Mouse (Mus musculus) hindbrain, embryonic 16.5 days (tissue): ENCODE results near the gene Bid. TPM values are rescaled to one million over a fixed set of nuclear protein-coding genes. Genes with fewer than 3 reads are reported as not detected.

Experiments used
- ATAC-seq: fragments of 200-750 bp; cut with Nextera tagmentation; 2 replicates; pipeline ENCODE4 v1.8.0; 2017; ENCODE audit warnings: moderate TSS enrichment, moderate library complexity
- H3K27ac ChIP-seq: fragments of 300-500 bp; sonication (generic); 2 replicates; pipeline ENCODE4 v1.5.1; 2014; ENCODE audit warnings: low read depth, mild to moderate bottlenecking, control low read depth, low read length, moderate library complexity
- H3K27me3 ChIP-seq: fragments of 300-500 bp; sonication (generic); replicated peaks from 2 replicates; pipeline ENCODE4 v1.6.1; 2014; ENCODE audit warnings: low read length; ENCODE audit not compliant: control insufficient read depth, insufficient read depth
- H3K36me3 ChIP-seq: fragments of 300-500 bp; sonication (generic); 2 replicates; pipeline ENCODE4 v1.6.1; 2014; ENCODE audit warnings: mild to moderate bottlenecking, low read length, moderate library complexity, mixed read lengths; ENCODE audit not compliant: control insufficient read depth, insufficient read depth
- H3K4me1 ChIP-seq: fragments of 300-500 bp; sonication (generic); 2 replicates; pipeline ENCODE4 v1.6.1; 2014; ENCODE audit warnings: low read depth, low read length; ENCODE audit not compliant: control insufficient read depth, insufficient read depth
- H3K4me2 ChIP-seq: fragments of 300-500 bp; sonication (generic); 2 replicates; pipeline ENCODE4 v1.6.1; 2014; ENCODE audit warnings: mild to moderate bottlenecking, low read length, control low read depth, moderate library complexity
- H3K4me3 ChIP-seq: fragments of 300-500 bp; sonication (generic); 2 replicates; pipeline ENCODE4 v1.5.1; 2014; ENCODE audit warnings: mild to moderate bottlenecking, low read length, control low read depth, moderate library complexity
- H3K9ac ChIP-seq: fragments of 300-500 bp; sonication (generic); 2 replicates; pipeline ENCODE4 v1.6.1; 2014; ENCODE audit warnings: low read depth, mild to moderate bottlenecking, control low read depth, low read length, moderate library complexity
- H3K9me3 ChIP-seq: fragments of 300-500 bp; sonication (generic); 2 replicates; pipeline ENCODE4 v1.6.1; 2014; ENCODE audit warnings: mild to moderate bottlenecking, low read length, moderate library complexity; ENCODE audit not compliant: control insufficient read depth
- WGBS: fragments of 180-500 bp; shearing (Covaris S2); extraction: QIAGEN DNeasy Blood & Tissue Kit; methylation state at CpG from one replicate; pipeline ENCODE4 v1.1.7; 2014; 5-methylcytosine and 5-hydroxymethylcytosine counted together
- polyA plus RNA-seq: library from polyadenylated mRNA; unstranded; fragments of >200 nt; fragmentation: Nextera tagmentation; extraction: Ambion mirVana; gene quantifications from 2 replicates; pipeline ENCODE4 v1.2.1, GENCODE M21; 2015

Gene Bid
- polyA plus RNA-seq, 1 experiment from 2014 or later: 45.6 TPM

GRCm38 (mm10) chr6:120898188-120898833, 18.3 kb downstream of the Bid start:
- Histone ChIP-seq H3K27ac (no peak overlapping the region), H3K4me3 (no peak overlapping the region), H3K9me3 (no peaks in the 10 kb centered on the region), H3K4me1 (no peaks in the 10 kb centered on the region), H3K36me3 (peaks cover 13% of the 10 kb centered on the region), H3K9ac (no peak overlapping the region), H3K4me2 (no peak overlapping the region), H3K27me3 (no peaks in the 10 kb centered on the region)
- peak; percentile 34 for ATAC-seq
- 70% methylated on average over 6 of the region's 6 CpGs for WGBS

GRCm38 (mm10) chr6:120894524-120894923, 22.1 kb downstream of the Bid start:
- Histone ChIP-seq H3K4me2 (no peak overlapping the region), H3K9ac (no peak overlapping the region), H3K9me3 (no peaks in the 10 kb centered on the region), H3K36me3 (peaks cover 18% of the 10 kb centered on the region), H3K27me3 (no peaks in the 10 kb centered on the region), H3K4me1 (no peaks in the 10 kb centered on the region), H3K4me3 (no peak overlapping the region), H3K27ac (no peak overlapping the region)
- ATAC-seq: no peak
- WGBS: 92% methylated on average over 9 of the region's 9 CpGs

GRCm38 (mm10) chr6:120894089-120894488, 22.6 kb downstream of the Bid start:
- no peaks in the 10 kb centered on the region for H3K4me1 ChIP-seq
- H3K9me3 ChIP-seq: no peaks in the 10 kb centered on the region
- H3K9ac ChIP-seq: no peak overlapping the region
- no peak for ATAC-seq
- no peak overlapping the region for H3K4me3 ChIP-seq
- H3K4me2 ChIP-seq: no peak overlapping the region
- H3K27me3 ChIP-seq: no peaks in the 10 kb centered on the region
- H3K36me3 ChIP-seq: peaks cover 18% of the 10 kb centered on the region
- no peak overlapping the region for H3K27ac ChIP-seq
- 97% methylated on average over 9 of the region's 9 CpGs for WGBS

GRCm38 (mm10) chr6:120886696-120887095, 30.0 kb downstream of the Bid start:
- Histone ChIP-seq H3K27me3 (no peaks in the 10 kb centered on the region), H3K4me3 (no peak overlapping the region), H3K4me2 (no peak overlapping the region), H3K36me3 (peaks cover 22% of the 10 kb centered on the region), H3K27ac (no peak overlapping the region), H3K4me1 (no peaks in the 10 kb centered on the region), H3K9ac (no peak overlapping the region), H3K9me3 (no peaks in the 10 kb centered on the region)
- WGBS: 90% methylated on average over 17 of the region's 17 CpGs
- ATAC-seq: no peak

GRCm38 (mm10) chr6:120884436-120884835, 32.2 kb downstream of the Bid start:
- H3K9ac ChIP-seq: no peak overlapping the region
- no peak overlapping the region for H3K27ac ChIP-seq
- H3K4me3 ChIP-seq: no peak overlapping the region
- ATAC-seq: peak; percentile 37; the same call in 1 of the 2 replicates
- H3K4me1 ChIP-seq: no peaks in the 10 kb centered on the region
- no peak overlapping the region for H3K4me2 ChIP-seq
- H3K27me3 ChIP-seq: no peaks in the 10 kb centered on the region
- H3K36me3 ChIP-seq: peaks cover 20% of the 10 kb centered on the region
- no peaks in the 10 kb centered on the region for H3K9me3 ChIP-seq
- WGBS: 63% methylated on average over 6 of the region's 6 CpGs

- Histone ChIP-seq H3K9me3 (no peaks in the 10 kb centered on the region), H3K9ac (no peak overlapping the region), H3K4me3 (no peak overlapping the region), H3K4me2 (no peak overlapping the region), H3K27me3 (no peaks in the 10 kb centered on the region), H3K27ac (no peak overlapping the region), H3K4me1 (no peaks in the 10 kb centered on the region), H3K36me3 (0 out of 2 replicates have a peak, but pooled peaks cover 12% of the 10 kb centered on the region)
- 92% methylated on average over 5 of the region's 5 CpGs for WGBS
- no peak for ATAC-seq
Observed at GRCm38 (mm10) chr6:120879046-120879445, 37.6 kb downstream of the Bid start.

GRCm38 (mm10) chr6:120873874-120874273, 42.8 kb downstream of the Bid start:
- Histone ChIP-seq H3K9ac (no peak overlapping the region), H3K9me3 (no peaks in the 10 kb centered on the region), H3K4me2 (no peak overlapping the region), H3K36me3 (peaks cover 9% of the 10 kb centered on the region; the same call in 1 of the 2 replicates), H3K4me1 (no peaks in the 10 kb centered on the region), H3K4me3 (no peak overlapping the region), H3K27ac (no peak overlapping the region), H3K27me3 (no peaks in the 10 kb centered on the region)
- peak; percentile 54 for ATAC-seq
- WGBS: 80% methylated on average over 9 of the region's 9 CpGs

GRCm38 (mm10) chr6:120871286-120871685, 45.4 kb downstream of the Bid start:
- Histone ChIP-seq H3K36me3 (peaks cover 11% of the 10 kb centered on the region), H3K4me1 (no peaks in the 10 kb centered on the region), H3K27me3 (no peaks in the 10 kb centered on the region), H3K9me3 (no peaks in the 10 kb centered on the region), H3K27ac (no peak overlapping the region), H3K9ac (no peak overlapping the region), H3K4me3 (no peak overlapping the region), H3K4me2 (no peak overlapping the region)
- ATAC-seq: no peak
- 89% methylated on average over 2 of the region's 2 CpGs for WGBS

GRCm38 (mm10) chr6:120868824-120869223, 47.8 kb downstream of the Bid start:
- no peaks in the 10 kb centered on the region for H3K27me3 ChIP-seq
- no peak overlapping the region for H3K4me2 ChIP-seq
- no peaks in the 10 kb centered on the region for H3K4me1 ChIP-seq
- 83% methylated on average over 1 of the region's 1 CpGs for WGBS
- peaks cover 12% of the 10 kb centered on the region for H3K36me3 ChIP-seq
- H3K9ac ChIP-seq: no peak overlapping the region
- H3K4me3 ChIP-seq: no peak overlapping the region
- no peak for ATAC-seq
- no peaks in the 10 kb centered on the region for H3K9me3 ChIP-seq
- H3K27ac ChIP-seq: no peak overlapping the region
